Mouse (Mus musculus): ENCODE measurements around the gene Zpbp2. TPM values are rescaled to one million over a fixed set of nuclear protein-coding genes. Genes with fewer than 3 reads are reported as not detected.
"Not testable (repeated sequence)": the region's sequence is repeated elsewhere in the genome, so short reads cannot be mapped to it uniquely, and the experiment has no call there.

Zpbp2 gene
- polyA plus RNA-seq, 1 experiment from 2014 or later: 0.43 TPM

- H3K27ac ChIP-seq: no peak overlapping the region
- no peak for TF ChIP-seq CTCF (IDR thresholded peaks at IDR 0.05; ENCODE audit: low read depth)
- H3K9ac ChIP-seq (ENCODE audit: low read depth, low read length): no peak overlapping the region
- peak overlapping the region; percentile 25; the same call in 1 of the 2 replicates for H3K4me3 ChIP-seq (replicated peaks; ENCODE audit: low read depth, low read length)
- H3K36me3 ChIP-seq (ENCODE audit: insufficient read depth, low read length): no peaks in the 10 kb centered on the region
- ATAC-seq (replicated peaks; ENCODE audit: low FRiP score, low read depth) (peak; percentile 47), DNase-seq (ENCODE audit: low spot score) (peak; percentile 62)
- no peaks in the 10 kb centered on the region for H3K9me3 ChIP-seq (replicated peaks; ENCODE audit: low read length)
- peak overlapping the region; percentile 59 for H3K4me2 ChIP-seq (ENCODE audit: low read length)
- 1% methylated on average over 20 of the region's 20 CpGs for WGBS
- peaks cover 8% of the 10 kb centered on the region; the same call in 1 of the 2 replicates for H3K27me3 ChIP-seq (ENCODE audit: insufficient read depth, low read length)
- 0 out of 2 replicates have a peak, but pooled peaks cover 6% of the 10 kb centered on the region for H3K4me1 ChIP-seq (replicated peaks; ENCODE audit: insufficient read depth, low read length)
Measured at GRCm38 (mm10) chr11:98602090-98602690, 51.3 kb downstream of the Zpbp2 start.

- Histone ChIP-seq H3K27me3 (ENCODE audit: insufficient read depth, low read length) (peaks cover 8% of the 10 kb centered on the region; the same call in 1 of the 2 replicates), H3K4me2 (ENCODE audit: low read length) (no peak overlapping the region), H3K36me3 (ENCODE audit: insufficient read depth, low read length) (no peaks in the 10 kb centered on the region), H3K4me1 (replicated peaks; ENCODE audit: insufficient read depth, low read length) (0 out of 2 replicates have a peak, but pooled peaks cover 6% of the 10 kb centered on the region), H3K9me3 (replicated peaks; ENCODE audit: low read length) (no peaks in the 10 kb centered on the region), H3K27ac (no peak overlapping the region), H3K4me3 (replicated peaks; ENCODE audit: low read depth, low read length) (no peak overlapping the region), H3K9ac (ENCODE audit: low read depth, low read length) (no peak overlapping the region)
- DNase-seq (ENCODE audit: low spot score) (no peak), ATAC-seq (replicated peaks; ENCODE audit: low FRiP score, low read depth) (no peak)
- TF ChIP-seq CTCF (IDR thresholded peaks at IDR 0.05; ENCODE audit: low read depth): no peak
- 75% methylated on average over 2 of the region's 2 CpGs for WGBS
Measured at GRCm38 (mm10) chr11:98603953-98604352, 53.1 kb downstream of the Zpbp2 start.

- not testable (repeated sequence) for H3K9me3 ChIP-seq (replicated peaks; ENCODE audit: low read length); H3K27ac ChIP-seq; H3K36me3 ChIP-seq (ENCODE audit: insufficient read depth, low read length); H3K4me2 ChIP-seq (ENCODE audit: low read length); DNase-seq (ENCODE audit: low spot score); H3K4me1 ChIP-seq (replicated peaks; ENCODE audit: insufficient read depth, low read length); H3K9ac ChIP-seq (ENCODE audit: low read depth, low read length); H3K4me3 ChIP-seq (replicated peaks; ENCODE audit: low read depth, low read length); ATAC-seq (replicated peaks; ENCODE audit: low FRiP score, low read depth); H3K27me3 ChIP-seq (ENCODE audit: insufficient read depth, low read length)
- 73% methylated on average over 6 of the region's 6 CpGs for WGBS
Measured at GRCm38 (mm10) chr11:98604911-98605310, 54.0 kb downstream of the Zpbp2 start.

GRCm38 (mm10) chr11:98606763-98607162 is 55.9 kb downstream of the Zpbp2 start:
- Histone ChIP-seq H3K27ac (no peak overlapping the region), H3K36me3 (ENCODE audit: insufficient read depth, low read length) (no peaks in the 10 kb centered on the region), H3K9ac (ENCODE audit: low read depth, low read length) (no peak overlapping the region), H3K9me3 (replicated peaks; ENCODE audit: low read length) (no peaks in the 10 kb centered on the region), H3K27me3 (ENCODE audit: insufficient read depth, low read length) (0 out of 2 replicates have a peak, but pooled peaks cover 2% of the 10 kb centered on the region), H3K4me3 (replicated peaks; ENCODE audit: low read depth, low read length) (no peak overlapping the region), H3K4me2 (ENCODE audit: low read length) (no peak overlapping the region), H3K4me1 (replicated peaks; ENCODE audit: insufficient read depth, low read length) (0 out of 2 replicates have a peak, but pooled peaks cover 6% of the 10 kb centered on the region)
- TF ChIP-seq CTCF (IDR thresholded peaks at IDR 0.05; ENCODE audit: low read depth): peak; percentile 91
- DNase-seq (ENCODE audit: low spot score): peak; percentile 86
- WGBS: 3% methylated on average over 3 of the region's 3 CpGs
- ATAC-seq (replicated peaks; ENCODE audit: low FRiP score, low read depth): no peak

Other genes with a start within 250 kb of the Zpbp2 start
- not detected in 2 replicates for gene Neurod2, start 221.4 kb upstream of the Zpbp2 start, polyA plus RNA-seq (2015; fragmentation: Nextera tagmentation; extraction: Ambion mirVana)
- gene Ppp1r1b, start 202.7 kb upstream of the Zpbp2 start, polyA plus RNA-seq (2015; fragmentation: Nextera tagmentation; extraction: Ambion mirVana): 12.1 and 12.3 TPM in 2 replicates
- gene Stard3, start 192.7 kb upstream of the Zpbp2 start, polyA plus RNA-seq (2015; fragmentation: Nextera tagmentation; extraction: Ambion mirVana): 42.4 and 42.8 TPM in 2 replicates
- gene Tcap, start 167.3 kb upstream of the Zpbp2 start, polyA plus RNA-seq (2015; fragmentation: Nextera tagmentation; extraction: Ambion mirVana): 1.8 and 2.1 TPM in 2 replicates
- 3.5 and 3.7 TPM in 2 replicates for gene Pnmt, start 164.6 kb upstream of the Zpbp2 start, polyA plus RNA-seq (2015; fragmentation: Nextera tagmentation; extraction: Ambion mirVana)
- 16.1 and 17.4 TPM in 2 replicates for gene Pgap3, start 150.6 kb upstream of the Zpbp2 start, polyA plus RNA-seq (2015; fragmentation: Nextera tagmentation; extraction: Ambion mirVana)
- gene Erbb2, start 138.6 kb upstream of the Zpbp2 start, polyA plus RNA-seq (2015; fragmentation: Nextera tagmentation; extraction: Ambion mirVana): 36.1 and 41.1 TPM in 2 replicates
- 155 and 158 TPM in 2 replicates for gene Mien1, start 112.1 kb upstream of the Zpbp2 start, polyA plus RNA-seq (2015; fragmentation: Nextera tagmentation; extraction: Ambion mirVana)
- 66.9 and 73.2 TPM in 2 replicates for gene Grb7, start 104.7 kb upstream of the Zpbp2 start, polyA plus RNA-seq (2015; fragmentation: Nextera tagmentation; extraction: Ambion mirVana)
- 0.26 and 0.29 TPM in 2 replicates for gene Ikzf3, start 5.1 kb upstream of the Zpbp2 start, polyA plus RNA-seq (2015; fragmentation: Nextera tagmentation; extraction: Ambion mirVana)
- gene Ormdl3, start 36.3 kb downstream of the Zpbp2 start, polyA plus RNA-seq (2015; fragmentation: Nextera tagmentation; extraction: Ambion mirVana): 50.1 and 51.3 TPM in 2 replicates
- gene Lrrc3c, start 47.2 kb downstream of the Zpbp2 start, polyA plus RNA-seq (2015; fragmentation: Nextera tagmentation; extraction: Ambion mirVana): not detected in 2 replicates
- gene Gm12355, start 74.6 kb downstream of the Zpbp2 start, polyA plus RNA-seq (2015; fragmentation: Nextera tagmentation; extraction: Ambion mirVana): 0.92 and 1.2 TPM in 2 replicates
- not detected in 2 replicates for gene Gsdma3, start 75.3 kb downstream of the Zpbp2 start, polyA plus RNA-seq (2015; fragmentation: Nextera tagmentation; extraction: Ambion mirVana)
- not detected in 2 replicates for gene Gsdma2, start 95.7 kb downstream of the Zpbp2 start, polyA plus RNA-seq (2015; fragmentation: Nextera tagmentation; extraction: Ambion mirVana)
- gene Gsdma, start 113.3 kb downstream of the Zpbp2 start, polyA plus RNA-seq (2015; fragmentation: Nextera tagmentation; extraction: Ambion mirVana): 0.21 TPM in 1 of 2 replicates, not detected in the other
- gene Psmd3, start 131.5 kb downstream of the Zpbp2 start, polyA plus RNA-seq (2015; fragmentation: Nextera tagmentation; extraction: Ambion mirVana): 234 and 259 TPM in 2 replicates
- 0.13 and 0.19 TPM in 2 replicates for gene Csf3, start 150.2 kb downstream of the Zpbp2 start, polyA plus RNA-seq (2015; fragmentation: Nextera tagmentation; extraction: Ambion mirVana)
- 38.3 and 41.2 TPM in 2 replicates for gene Med24, start 178.3 kb downstream of the Zpbp2 start, polyA plus RNA-seq (2015; fragmentation: Nextera tagmentation; extraction: Ambion mirVana)
- 26.1 TPM in 2 replicates for gene Thra, start 189.5 kb downstream of the Zpbp2 start, polyA plus RNA-seq (2015; fragmentation: Nextera tagmentation; extraction: Ambion mirVana)
- gene Nr1d1, start 224.2 kb downstream of the Zpbp2 start, polyA plus RNA-seq (2015; fragmentation: Nextera tagmentation; extraction: Ambion mirVana): 3.1 and 3.5 TPM in 2 replicates
- 17.8 and 19.3 TPM in 2 replicates for gene Msl1, start 244.4 kb downstream of the Zpbp2 start, polyA plus RNA-seq (2015; fragmentation: Nextera tagmentation; extraction: Ambion mirVana)